Mouse (Mus musculus) thymus, adult 2 months (tissue): ENCODE measurements around the gene Kiss1.

Source experiments
- CTCF ChIP-seq: fragments of 200-500 bp; IDR thresholded peaks from 2 replicates; pipeline ENCODE4 v1.5.1; 2012; ENCODE audit warnings: mild to moderate bottlenecking, control low read depth, low read length, moderate library complexity, borderline replicate concordance; ENCODE audit not compliant: control insufficient read depth, poor library complexity, insufficient read depth; ENCODE audit errors: extremely low read depth
- POLR2A ChIP-seq: fragments of 200-500 bp; IDR thresholded peaks from 2 replicates; pipeline ENCODE4 v1.6.1; 2012; ENCODE audit warnings: mild to moderate bottlenecking, low read length, control low read depth, moderate library complexity; ENCODE audit not compliant: control insufficient read depth, poor library complexity, insufficient read depth; ENCODE audit errors: extremely low read depth

GRCm38 (mm10) chr1:133362103-133362502 is 40.4 kb downstream of the Kiss1 start:
- TF ChIP-seq CTCF: no peak
- no peak for TF ChIP-seq POLR2A
